Mouse (Mus musculus): Measurements from ENCODE around the gene Tmem126b. TPM values are rescaled to one million over a fixed set of nuclear protein-coding genes. Genes with fewer than 3 reads are reported as not detected.

The Tmem126b gene
- polyA plus RNA-seq, 1 experiment from 2014 or later, result 42.4 TPM

DNA sequence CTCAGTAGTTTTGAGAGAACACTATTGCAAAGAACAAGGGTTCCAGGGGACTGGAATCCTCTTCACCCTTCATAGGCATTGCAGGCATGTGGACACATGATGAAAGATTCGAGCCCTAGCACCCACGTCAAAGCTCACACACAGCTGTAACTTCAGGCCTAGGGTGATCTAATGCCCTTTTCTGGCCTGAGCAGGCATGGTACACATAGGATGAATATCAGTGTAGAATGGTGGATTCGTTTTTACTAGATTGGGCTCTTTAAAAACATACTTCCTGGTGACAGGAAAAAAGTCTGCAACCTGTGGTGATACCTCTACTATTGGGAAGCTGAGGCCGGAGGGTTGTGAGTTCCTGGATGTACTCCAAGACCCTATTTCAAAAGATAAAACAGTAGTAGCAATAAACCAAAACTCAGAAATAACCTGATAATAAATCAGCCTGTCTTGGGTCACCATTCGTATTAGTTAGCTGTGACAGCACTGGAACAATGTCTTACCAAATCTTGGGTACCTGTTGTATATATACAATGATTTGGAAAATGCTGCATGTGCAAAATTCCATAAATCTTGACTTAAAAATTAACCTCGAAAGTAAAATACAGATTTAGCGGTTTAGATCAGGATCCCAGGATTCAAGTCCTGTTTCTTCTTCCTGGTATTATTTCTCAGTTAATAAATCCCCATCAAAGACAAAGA, 19.5 kb downstream of the Tmem126b start:
- WGBS, result 41% methylated on average over 7 of the region's 7 CpGs
- Histone ChIP-seq H3K9me3 (no peaks in the 10 kb centered on the region), H3K36me3 (peaks cover 8% of the 10 kb centered on the region; the same call in 1 of the 2 replicates), H3K4me1 (peaks cover 3% of the 10 kb centered on the region; the same call in 1 of the 2 replicates), H3K4me3 (peak overlapping the region; percentile 77), H3K9ac (peak overlapping the region; percentile 66), H3K27ac (peak overlapping the region; percentile 93; the same call in 1 of the 2 replicates), H3K4me2 (replicated peaks) (peak overlapping the region; percentile 55), H3K27me3 (0 out of 2 replicates have a peak, but pooled peaks cover 2% of the 10 kb centered on the region)
- ATAC-seq (ENCODE audit: insufficient number of reproducible peaks, insufficient read depth, low FRiP score, low TSS enrichment), result no peak

DNA sequence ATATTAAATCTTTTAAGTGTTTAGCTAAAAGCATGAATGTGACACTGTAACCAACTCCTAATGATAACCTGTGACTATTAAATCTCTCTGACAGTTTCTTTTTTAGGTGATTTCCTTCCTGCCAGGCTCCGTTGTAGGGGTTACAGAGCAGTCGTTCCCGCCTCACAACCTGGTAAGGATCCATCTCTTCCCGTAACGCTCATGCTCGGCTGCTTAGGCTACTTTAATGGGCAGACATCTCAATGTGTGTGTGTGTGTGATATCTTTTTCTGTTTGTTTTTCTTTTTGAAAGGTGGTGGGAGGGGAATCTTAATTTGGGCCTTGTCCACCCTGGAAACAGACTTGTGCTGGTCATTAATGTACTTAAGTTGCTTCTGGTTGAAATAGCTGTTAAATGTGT, 31.6 kb downstream of the Tmem126b start:
- H3K4me2 ChIP-seq (replicated peaks), result peak overlapping the region; percentile 93
- H3K27me3 ChIP-seq, result no peaks in the 10 kb centered on the region
- H3K9ac ChIP-seq, result peak overlapping the region; percentile 99
- H3K9me3 ChIP-seq, result no peaks in the 10 kb centered on the region
- peak overlapping the region; percentile 96 for H3K4me3 ChIP-seq
- H3K4me1 ChIP-seq, result no peaks in the 10 kb centered on the region
- H3K27ac ChIP-seq, result no peak overlapping the region
- no peak for ATAC-seq (ENCODE audit: insufficient number of reproducible peaks, insufficient read depth, low FRiP score, low TSS enrichment)
- H3K36me3 ChIP-seq, result 0 out of 2 replicates have a peak, but pooled peaks cover 2% of the 10 kb centered on the region
- 0% methylated on average over 6 of the region's 6 CpGs for WGBS

- Histone ChIP-seq H3K27me3 (no peaks in the 10 kb centered on the region), H3K4me1 (no peaks in the 10 kb centered on the region), H3K4me2 (replicated peaks) (peak overlapping the region; percentile 93), H3K27ac (peak overlapping the region; percentile 99), H3K4me3 (peak overlapping the region; percentile 96), H3K9ac (peak overlapping the region; percentile 99), H3K36me3 (0 out of 2 replicates have a peak, but pooled peaks cover 2% of the 10 kb centered on the region), H3K9me3 (no peaks in the 10 kb centered on the region)
- WGBS, result under 1% methylated on average over 105 of the region's 123 CpGs
- peak; percentile 64 for ATAC-seq (ENCODE audit: insufficient number of reproducible peaks, insufficient read depth, low FRiP score, low TSS enrichment)
Measured at GRCm38 (mm10) chr7:90443101-90444091, 32.4 kb downstream of the Tmem126b start.

DNA sequence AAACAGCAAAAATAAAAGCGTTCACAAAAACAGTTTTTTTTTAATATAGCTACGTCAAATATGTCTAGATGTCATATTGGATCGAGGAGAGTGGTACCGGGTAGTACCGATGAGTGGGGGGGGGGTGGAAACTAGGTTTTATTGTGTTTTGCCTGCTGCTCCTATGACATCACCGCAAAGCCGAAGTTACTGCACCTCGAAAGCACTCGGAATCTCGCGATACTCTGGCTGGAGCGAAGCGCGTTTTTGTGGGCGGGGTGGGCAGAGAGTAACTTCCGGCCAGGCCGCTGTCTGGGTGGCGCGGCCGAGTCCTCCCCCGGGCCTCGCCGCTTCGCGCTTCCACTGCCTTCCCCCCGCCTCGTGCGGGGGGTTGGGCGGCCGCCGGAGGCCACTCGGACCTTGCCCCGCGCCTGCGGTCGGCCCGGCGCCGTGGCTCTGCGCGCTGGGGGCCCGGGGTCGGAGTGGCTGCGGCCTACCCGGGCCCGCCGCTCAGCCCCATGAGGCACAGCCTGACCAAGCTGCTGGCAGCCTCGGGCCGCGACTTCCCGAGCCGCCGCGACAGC, 33.2 kb downstream of the Tmem126b start, which contains the start of gene Crebzf:
Crebzf (plus strand) TSS at position 212 of the 563 bp plus-strand sequence.
- no peaks in the 10 kb centered on the region for H3K4me1 ChIP-seq
- H3K27me3 ChIP-seq, result no peaks in the 10 kb centered on the region
- H3K4me2 ChIP-seq (replicated peaks), result peak within 1 kb of the TSS; percentile 93
- H3K4me3 ChIP-seq, result peak within 1 kb of the TSS; percentile 96
- peak within 1 kb of the TSS; percentile 99 for H3K9ac ChIP-seq
- ATAC-seq (ENCODE audit: insufficient number of reproducible peaks, insufficient read depth, low FRiP score, low TSS enrichment), result peak; percentile 91
- under 1% methylated on average over 53 of the region's 54 CpGs for WGBS
- H3K27ac ChIP-seq, result peak within 1 kb of the TSS; percentile 99
- no peaks in the 10 kb centered on the region for H3K9me3 ChIP-seq
- no peaks in the 10 kb centered on the region for H3K36me3 ChIP-seq

DNA sequence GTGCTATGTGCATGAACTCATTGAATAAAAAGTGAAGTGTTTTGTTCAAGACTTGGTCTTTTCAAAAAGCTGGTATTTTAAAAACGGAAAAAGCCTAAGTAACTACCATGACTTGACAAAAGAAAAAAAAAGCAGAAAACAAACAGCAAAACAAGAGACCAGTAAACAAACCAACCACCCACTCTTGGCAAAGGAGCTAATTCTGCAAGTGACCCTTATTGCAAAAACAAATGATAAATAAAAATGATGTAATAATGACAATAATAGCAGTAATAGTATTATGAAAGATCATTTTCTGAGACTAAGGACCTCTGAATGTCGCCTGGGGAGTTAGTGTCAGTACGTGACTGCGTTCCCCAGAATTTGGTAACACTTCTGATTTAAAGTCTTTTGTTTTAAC, 33.7 kb downstream of the Tmem126b start:
- H3K4me1 ChIP-seq, result no peaks in the 10 kb centered on the region
- H3K9ac ChIP-seq, result peak overlapping the region; percentile 22
- WGBS, result 15% methylated on average over 4 of the region's 4 CpGs
- no peaks in the 10 kb centered on the region for H3K9me3 ChIP-seq
- H3K27me3 ChIP-seq, result no peaks in the 10 kb centered on the region
- H3K4me2 ChIP-seq (replicated peaks), result peak overlapping the region; percentile 43
- peak overlapping the region; percentile 96 for H3K4me3 ChIP-seq
- no peaks in the 10 kb centered on the region for H3K36me3 ChIP-seq
- no peak for ATAC-seq (ENCODE audit: insufficient number of reproducible peaks, insufficient read depth, low FRiP score, low TSS enrichment)
- H3K27ac ChIP-seq, result 0 out of 2 replicates have a peak overlapping the region, but pooled peaks have one; percentile 99

- no peaks in the 10 kb centered on the region for H3K4me1 ChIP-seq
- no peaks in the 10 kb centered on the region for H3K9me3 ChIP-seq
- no peak overlapping the region for H3K4me3 ChIP-seq
- no peak overlapping the region for H3K27ac ChIP-seq
- 88% methylated on average over 4 of the region's 4 CpGs for WGBS
- no peak overlapping the region for H3K9ac ChIP-seq
- no peak for ATAC-seq (ENCODE audit: insufficient number of reproducible peaks, insufficient read depth, low FRiP score, low TSS enrichment)
- no peaks in the 10 kb centered on the region for H3K27me3 ChIP-seq
- no peaks in the 10 kb centered on the region for H3K36me3 ChIP-seq
- H3K4me2 ChIP-seq (replicated peaks), result no peak overlapping the region
Measured at GRCm38 (mm10) chr7:90440044-90440443, 35.8 kb downstream of the Tmem126b start.

GRCm38 (mm10) chr7:90432221-90432620, 43.6 kb downstream of the Tmem126b start:
- Histone ChIP-seq H3K4me3 (no peak overlapping the region), H3K27me3 (no peaks in the 10 kb centered on the region)

GRCm38 (mm10) chr7:90427006-90427405, 48.8 kb downstream of the Tmem126b start:
- Histone ChIP-seq H3K27me3 (no peaks in the 10 kb centered on the region), H3K9me3 (no peaks in the 10 kb centered on the region), H3K36me3 (no peaks in the 10 kb centered on the region), H3K9ac (peak overlapping the region; percentile 43; the same call in 1 of the 2 replicates), H3K4me1 (0 out of 2 replicates have a peak, but pooled peaks cover 4% of the 10 kb centered on the region), H3K4me3 (peak overlapping the region; percentile 34; the same call in 1 of the 2 replicates), H3K4me2 (replicated peaks) (peak overlapping the region; percentile 62), H3K27ac (no peak overlapping the region)
- WGBS, result 63% methylated on average over 9 of the region's 9 CpGs
- ATAC-seq (ENCODE audit: insufficient number of reproducible peaks, insufficient read depth, low FRiP score, low TSS enrichment), result no peak

More at GRCm38 (mm10) chr7:90432221-90432620, 43.6 kb downstream of the Tmem126b start:
- no peaks in the 10 kb centered on the region for H3K36me3 ChIP-seq
- H3K27ac ChIP-seq, result no peak overlapping the region
- H3K9me3 ChIP-seq, result no peaks in the 10 kb centered on the region
- H3K4me2 ChIP-seq (replicated peaks), result no peak overlapping the region
- H3K9ac ChIP-seq, result no peak overlapping the region
- ATAC-seq (ENCODE audit: insufficient number of reproducible peaks, insufficient read depth, low FRiP score, low TSS enrichment), result no peak
- H3K4me1 ChIP-seq, result 0 out of 2 replicates have a peak, but pooled peaks cover under 1% of the 10 kb centered on the region

- H3K9ac ChIP-seq, result peak within 1 kb of the TSS; percentile 43; the same call in 1 of the 2 replicates
- H3K4me1 ChIP-seq, result 0 out of 2 replicates have a peak, but pooled peaks cover 4% of the 10 kb centered on the region
- no peak within 1 kb of the TSS for H3K27ac ChIP-seq
- peak; percentile 100 for ATAC-seq (ENCODE audit: insufficient number of reproducible peaks, insufficient read depth, low FRiP score, low TSS enrichment)
- H3K27me3 ChIP-seq, result no peaks in the 10 kb centered on the region
- H3K4me2 ChIP-seq (replicated peaks), result peak within 1 kb of the TSS; percentile 62
- WGBS, result 20% methylated on average over 29 of the region's 29 CpGs
- no peaks in the 10 kb centered on the region for H3K9me3 ChIP-seq
- no peaks in the 10 kb centered on the region for H3K36me3 ChIP-seq
- H3K4me3 ChIP-seq, result peak within 1 kb of the TSS; percentile 34
Measured at GRCm38 (mm10) chr7:90426020-90427001, 49.5 kb downstream of the Tmem126b start, which contains the start of gene Ccdc89. Ccdc89 (plus strand) TSS chr7:90426577.
